Mouse (Mus musculus) limb, embryonic 15.5 days (tissue): Measurements from ENCODE around the gene Tnnc2. TPM values are rescaled to one million over a fixed set of nuclear protein-coding genes. Genes with fewer than 3 reads are reported as not detected.

ENCODE experiments used
- ATAC-seq: fragments of 200-750 bp; cut with Nextera tagmentation; 2 replicates; pipeline ENCODE4 v1.8.0; 2017; ENCODE audit warnings: low read depth, moderate TSS enrichment; ENCODE audit not compliant: insufficient number of reproducible peaks, low FRiP score, low TSS enrichment
- H3K27ac ChIP-seq: fragments of 300-500 bp; sonication (generic); 2 replicates; pipeline ENCODE4 v1.5.1; 2015; ENCODE audit warnings: moderate library complexity, mild to moderate bottlenecking, inconsistent platforms
- H3K27me3 ChIP-seq: fragments of 300-500 bp; sonication (generic); 2 replicates; pipeline ENCODE4 v1.6.1; 2015; ENCODE audit warnings: inconsistent platforms
- H3K36me3 ChIP-seq: fragments of 300-500 bp; sonication (generic); 2 replicates; pipeline ENCODE4 v1.6.1; 2015; ENCODE audit warnings: inconsistent platforms
- H3K4me1 ChIP-seq: fragments of 300-500 bp; sonication (generic); 2 replicates; pipeline ENCODE4 v1.6.1; 2015; ENCODE audit warnings: inconsistent platforms
- H3K4me2 ChIP-seq: fragments of 300-500 bp; sonication (generic); 2 replicates; pipeline ENCODE4 v1.6.1; 2015; ENCODE audit warnings: mild to moderate bottlenecking, inconsistent platforms
- H3K4me3 ChIP-seq: fragments of 300-500 bp; sonication (generic); 2 replicates; pipeline ENCODE4 v1.5.1; 2015; ENCODE audit warnings: mild to moderate bottlenecking, inconsistent platforms
- H3K9ac ChIP-seq: fragments of 300-500 bp; sonication (generic); 2 replicates; pipeline ENCODE4 v1.6.1; 2015; ENCODE audit warnings: inconsistent platforms
- H3K9me3 ChIP-seq: fragments of 300-500 bp; sonication (generic); 2 replicates; pipeline ENCODE4 v1.6.1; 2016; ENCODE audit warnings: inconsistent platforms
- WGBS: fragments of 180-500 bp; shearing (Covaris S2); methylation state at CpG from one replicate; pipeline ENCODE4 v1.1.7; 2015; 5-methylcytosine and 5-hydroxymethylcytosine counted together
- polyA plus RNA-seq: library from polyadenylated mRNA; unstranded; fragments of >200 nt; fragmentation: Nextera tagmentation; extraction: Ambion mirVana; gene quantifications from 2 replicates; pipeline ENCODE4 v1.2.1, GENCODE M21; 2015

The Tnnc2 gene
- polyA plus RNA-seq, 1 experiment from 2014 or later: 350 TPM

DNA sequence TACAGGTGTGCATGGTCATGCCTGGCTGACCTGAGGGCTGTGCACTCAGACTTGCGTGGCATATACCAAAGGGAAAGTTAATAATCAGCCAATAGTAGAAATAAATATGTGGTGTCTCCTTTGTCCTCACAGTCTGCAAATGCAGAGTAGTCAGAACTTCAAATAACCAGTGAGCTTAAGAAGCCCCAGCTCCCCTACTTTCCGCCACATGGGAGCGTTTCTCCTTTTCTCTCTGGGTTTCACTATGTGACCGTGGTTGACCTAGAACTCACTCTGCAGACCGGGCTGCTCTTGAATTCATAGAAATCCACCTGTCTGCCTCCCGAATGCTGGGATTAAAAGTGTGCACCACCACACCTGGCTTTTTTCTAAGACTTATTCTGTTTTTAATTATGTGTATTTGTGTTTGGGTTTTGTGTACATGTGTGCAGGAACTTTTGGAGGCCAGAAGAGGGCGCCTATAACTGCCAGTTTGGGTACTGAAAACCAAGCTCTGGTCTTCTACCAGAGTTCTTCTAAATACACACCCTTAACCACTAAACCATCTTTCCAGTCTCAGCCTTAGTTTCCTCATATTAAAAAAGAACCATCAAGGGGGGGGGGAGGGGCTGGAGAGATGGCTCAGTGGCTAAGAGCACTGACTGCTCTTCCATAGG lies 4.3 kb upstream of the Tnnc2 start:
- H3K4me2 ChIP-seq: no peak overlapping the region
- peaks cover 7% of the 10 kb centered on the region; the same call in 1 of the 2 replicates for H3K36me3 ChIP-seq
- H3K4me1 ChIP-seq: peaks cover 27% of the 10 kb centered on the region
- H3K9ac ChIP-seq: no peak overlapping the region
- ATAC-seq: no peak
- no peak overlapping the region for H3K27ac ChIP-seq
- 78% methylated on average over 7 of the region's 7 CpGs for WGBS
- no peaks in the 10 kb centered on the region for H3K9me3 ChIP-seq
- no peak overlapping the region for H3K4me3 ChIP-seq
- H3K27me3 ChIP-seq: no peaks in the 10 kb centered on the region

DNA sequence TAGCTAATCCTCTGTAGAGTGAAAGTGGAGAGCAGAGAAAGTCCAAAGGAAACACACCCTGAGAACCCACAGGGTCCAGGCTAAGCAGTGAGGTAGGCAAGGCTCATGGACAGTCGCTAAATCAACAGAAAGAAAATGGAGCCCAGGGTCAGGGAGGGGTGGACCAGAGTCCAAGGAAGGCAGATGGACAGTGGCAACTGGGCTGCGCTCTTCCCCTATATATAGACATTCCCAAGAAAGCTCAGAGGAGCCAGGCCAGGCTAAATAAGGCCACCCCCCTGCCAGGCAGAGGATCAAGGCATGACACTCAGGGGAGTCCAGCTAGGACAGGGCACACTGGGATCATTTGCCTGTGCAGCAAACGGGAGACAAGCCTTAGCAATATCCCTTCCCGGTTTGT lies 2.1 kb upstream of the Tnnc2 start:
- H3K4me3 ChIP-seq: no peak overlapping the region
- H3K9me3 ChIP-seq: no peaks in the 10 kb centered on the region
- no peaks in the 10 kb centered on the region for H3K27me3 ChIP-seq
- H3K27ac ChIP-seq: no peak overlapping the region
- no peaks in the 10 kb centered on the region for H3K36me3 ChIP-seq
- no peak overlapping the region for H3K9ac ChIP-seq
- peaks cover 10% of the 10 kb centered on the region for H3K4me1 ChIP-seq
- no peak for ATAC-seq
- H3K4me2 ChIP-seq: no peak overlapping the region
- 61% methylated on average over 4 of the region's 4 CpGs for WGBS

DNA sequence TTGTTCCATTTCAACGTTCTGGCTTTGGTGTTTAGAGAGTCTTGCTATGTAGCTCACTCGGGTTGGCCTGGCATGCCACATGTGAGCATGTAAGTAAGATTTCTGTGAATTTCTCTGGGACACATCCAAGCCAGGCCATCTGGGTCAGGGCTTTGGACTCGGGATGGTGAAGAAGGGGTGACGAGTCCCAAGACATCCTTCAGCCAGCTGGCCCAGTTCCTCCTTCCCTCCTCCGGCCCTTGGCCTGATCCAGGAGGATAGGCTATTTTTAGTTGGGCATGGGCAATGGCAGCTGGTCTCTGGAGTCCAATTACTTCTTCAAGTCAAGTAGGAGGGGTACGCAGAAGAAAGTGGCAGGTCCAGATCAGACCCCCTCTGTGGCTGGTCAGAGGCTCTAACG lies 958 bp downstream of the Tnnc2 start:
- Histone ChIP-seq H3K27ac (no peak overlapping the region), H3K4me2 (no peak overlapping the region), H3K36me3 (no peaks in the 10 kb centered on the region), H3K4me3 (no peak overlapping the region), H3K27me3 (no peaks in the 10 kb centered on the region), H3K9me3 (no peaks in the 10 kb centered on the region), H3K4me1 (no peaks in the 10 kb centered on the region), H3K9ac (no peak overlapping the region)
- WGBS: 79% methylated on average over 7 of the region's 7 CpGs
- no peak for ATAC-seq

DNA sequence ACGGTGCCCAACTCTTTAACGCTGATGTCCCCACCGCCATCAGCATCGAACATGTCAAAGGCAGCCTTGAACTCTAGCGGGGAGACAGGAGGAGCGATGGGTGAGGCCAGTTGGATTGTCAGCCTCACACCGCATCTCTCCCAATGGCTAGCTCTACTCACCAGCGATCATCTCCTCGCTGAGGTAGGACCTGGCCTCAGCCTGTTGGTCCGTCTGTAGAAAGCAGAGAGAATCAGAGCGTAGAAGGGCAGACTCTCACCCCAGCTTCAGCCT lies 1.8 kb downstream of the Tnnc2 start:
- no peaks in the 10 kb centered on the region for H3K27me3 ChIP-seq
- no peak for ATAC-seq

DNA sequence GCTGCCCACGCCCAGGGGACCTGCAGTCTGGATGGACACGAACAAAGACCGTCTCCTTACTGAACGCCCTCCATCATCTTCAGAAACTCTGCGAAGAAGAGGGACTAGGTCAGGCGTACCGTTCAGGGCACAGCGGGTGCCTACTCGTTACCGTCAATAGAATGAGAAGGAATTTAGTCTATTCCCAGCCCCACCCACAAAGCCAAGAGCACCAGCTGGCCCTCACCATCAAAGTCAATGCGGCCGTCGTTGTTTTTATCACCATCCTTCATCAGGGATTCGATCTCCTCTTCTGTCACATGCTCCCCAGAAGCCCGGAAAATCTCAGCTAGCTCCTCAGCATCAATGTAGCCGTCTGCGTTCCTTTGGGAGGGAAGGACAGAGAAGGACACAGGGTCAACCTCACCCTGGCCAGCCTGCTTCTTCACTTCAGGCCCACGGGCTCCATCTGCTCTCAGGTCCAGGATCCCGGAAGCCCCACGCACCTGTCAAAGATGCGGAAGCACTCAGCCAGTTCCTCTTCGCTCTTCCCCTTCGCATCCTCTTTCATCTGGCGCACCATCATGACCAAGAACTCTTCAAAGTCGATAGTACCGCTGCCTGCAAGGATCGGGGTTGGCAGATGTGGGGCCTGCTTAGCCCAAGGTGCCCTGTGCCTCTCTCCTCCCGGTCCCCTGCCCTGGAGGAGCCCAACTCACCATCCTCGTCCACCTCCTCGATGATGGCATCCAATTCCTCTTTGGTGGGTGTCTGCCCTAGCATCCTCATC lies 2.3 kb downstream of the Tnnc2 start:
- H3K4me1 ChIP-seq: no peaks in the 10 kb centered on the region
- no peaks in the 10 kb centered on the region for H3K9me3 ChIP-seq
- no peak overlapping the region for H3K9ac ChIP-seq
- no peak for ATAC-seq
- no peak overlapping the region for H3K4me2 ChIP-seq
- 81% methylated on average over 30 of the region's 30 CpGs for WGBS
- peaks cover 6% of the 10 kb centered on the region; the same call in 1 of the 2 replicates for H3K36me3 ChIP-seq
- H3K4me3 ChIP-seq: no peak overlapping the region
- no peak overlapping the region for H3K27ac ChIP-seq
- H3K27me3 ChIP-seq: no peaks in the 10 kb centered on the region

More for the DNA sequence above, 1.8 kb downstream of the Tnnc2 start:
- Histone ChIP-seq H3K4me2 (no peak overlapping the region), H3K36me3 (peaks cover 4% of the 10 kb centered on the region; the same call in 1 of the 2 replicates), H3K27ac (no peak overlapping the region), H3K4me1 (no peaks in the 10 kb centered on the region), H3K9me3 (no peaks in the 10 kb centered on the region), H3K9ac (no peak overlapping the region), H3K4me3 (no peak overlapping the region)
- 88% methylated on average over 11 of the region's 11 CpGs for WGBS

DNA sequence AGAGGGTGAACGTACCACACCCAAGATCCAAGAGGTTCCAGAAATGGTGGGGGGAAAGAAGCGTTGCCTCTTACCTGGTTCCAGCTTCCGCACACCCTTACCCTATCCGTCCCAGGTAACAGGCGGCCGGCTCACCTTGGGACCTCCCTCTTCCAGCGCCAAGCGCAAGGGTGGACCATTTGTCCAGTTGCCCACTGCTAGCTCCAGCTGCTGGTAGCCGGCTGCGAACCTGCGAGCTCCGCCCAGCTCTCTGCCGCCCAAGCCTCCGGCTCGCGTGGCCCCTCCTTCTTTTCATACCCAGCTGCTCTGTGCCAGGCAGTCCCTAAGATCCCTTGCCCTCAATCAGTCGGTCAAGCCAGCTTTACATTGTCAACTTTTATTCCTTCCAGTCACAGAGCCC lies 3.0 kb downstream of the Tnnc2 start:
- H3K27ac ChIP-seq: no peak overlapping the region
- H3K36me3 ChIP-seq: peaks cover 12% of the 10 kb centered on the region; the same call in 1 of the 2 replicates
- H3K27me3 ChIP-seq: no peaks in the 10 kb centered on the region
- no peak overlapping the region for H3K4me2 ChIP-seq
- no peak for ATAC-seq
- no peaks in the 10 kb centered on the region for H3K9me3 ChIP-seq
- H3K4me1 ChIP-seq: peaks cover 6% of the 10 kb centered on the region
- 62% methylated on average over 17 of the region's 17 CpGs for WGBS
- H3K4me3 ChIP-seq: no peak overlapping the region
- no peak overlapping the region for H3K9ac ChIP-seq

DNA sequence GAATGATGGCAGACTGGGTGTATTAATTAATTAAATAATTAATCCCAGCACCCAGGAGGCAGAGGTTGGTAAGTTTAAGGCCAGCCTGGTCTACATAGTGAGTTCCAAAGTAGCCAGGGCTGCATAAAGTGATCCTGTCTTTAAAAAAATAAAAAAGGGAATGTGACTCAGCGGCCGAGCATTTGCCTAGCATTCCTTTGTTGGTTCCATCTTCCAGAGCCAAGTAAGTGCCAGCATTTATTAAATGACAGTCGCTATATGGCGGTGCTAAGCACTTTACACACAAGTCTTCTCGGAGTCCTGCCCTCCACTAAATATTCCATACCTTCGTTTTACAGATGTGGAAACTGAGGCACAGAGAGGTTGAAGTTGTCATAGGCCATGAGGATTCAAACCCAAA lies 3.6 kb downstream of the Tnnc2 start:
- WGBS: 89% methylated on average over 6 of the region's 6 CpGs

DNA sequence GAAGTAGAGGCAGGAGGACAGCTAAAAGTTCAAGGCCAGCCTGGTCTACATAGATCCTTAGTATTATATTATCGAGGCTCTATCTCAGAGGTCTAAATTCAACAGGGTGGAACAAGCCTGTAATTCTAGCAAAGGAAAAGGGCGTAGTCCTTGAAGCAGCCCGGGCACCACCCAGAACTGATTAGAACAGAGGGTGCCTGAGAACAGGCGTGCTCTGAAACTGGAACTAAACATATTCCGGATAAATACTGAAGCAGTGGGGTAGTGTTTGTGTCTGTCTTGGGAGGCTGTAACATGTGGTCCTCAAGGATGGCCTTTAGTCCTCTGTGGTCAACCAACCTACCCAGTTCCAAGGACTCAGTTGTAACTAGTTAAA lies 5.8 kb downstream of the Tnnc2 start:
- Histone ChIP-seq H3K4me3 (no peak overlapping the region), H3K27me3 (no peaks in the 10 kb centered on the region), H3K9ac (no peak overlapping the region), H3K4me1 (peaks cover 26% of the 10 kb centered on the region), H3K36me3 (peaks cover 16% of the 10 kb centered on the region; the same call in 1 of the 2 replicates), H3K9me3 (no peaks in the 10 kb centered on the region), H3K4me2 (no peak overlapping the region), H3K27ac (peak overlapping the region; percentile 8; the same call in 1 of the 2 replicates)
- 82% methylated on average over 5 of the region's 5 CpGs for WGBS
- no peak for ATAC-seq

More for the DNA sequence above, 3.6 kb downstream of the Tnnc2 start:
- no peak overlapping the region for H3K9ac ChIP-seq
- H3K9me3 ChIP-seq: no peaks in the 10 kb centered on the region
- H3K27ac ChIP-seq: no peak overlapping the region
- H3K4me1 ChIP-seq: peaks cover 12% of the 10 kb centered on the region
- no peak overlapping the region for H3K4me2 ChIP-seq
- ATAC-seq: no peak
- H3K36me3 ChIP-seq: peaks cover 16% of the 10 kb centered on the region; the same call in 1 of the 2 replicates
- no peak overlapping the region for H3K4me3 ChIP-seq
- H3K27me3 ChIP-seq: no peaks in the 10 kb centered on the region

DNA sequence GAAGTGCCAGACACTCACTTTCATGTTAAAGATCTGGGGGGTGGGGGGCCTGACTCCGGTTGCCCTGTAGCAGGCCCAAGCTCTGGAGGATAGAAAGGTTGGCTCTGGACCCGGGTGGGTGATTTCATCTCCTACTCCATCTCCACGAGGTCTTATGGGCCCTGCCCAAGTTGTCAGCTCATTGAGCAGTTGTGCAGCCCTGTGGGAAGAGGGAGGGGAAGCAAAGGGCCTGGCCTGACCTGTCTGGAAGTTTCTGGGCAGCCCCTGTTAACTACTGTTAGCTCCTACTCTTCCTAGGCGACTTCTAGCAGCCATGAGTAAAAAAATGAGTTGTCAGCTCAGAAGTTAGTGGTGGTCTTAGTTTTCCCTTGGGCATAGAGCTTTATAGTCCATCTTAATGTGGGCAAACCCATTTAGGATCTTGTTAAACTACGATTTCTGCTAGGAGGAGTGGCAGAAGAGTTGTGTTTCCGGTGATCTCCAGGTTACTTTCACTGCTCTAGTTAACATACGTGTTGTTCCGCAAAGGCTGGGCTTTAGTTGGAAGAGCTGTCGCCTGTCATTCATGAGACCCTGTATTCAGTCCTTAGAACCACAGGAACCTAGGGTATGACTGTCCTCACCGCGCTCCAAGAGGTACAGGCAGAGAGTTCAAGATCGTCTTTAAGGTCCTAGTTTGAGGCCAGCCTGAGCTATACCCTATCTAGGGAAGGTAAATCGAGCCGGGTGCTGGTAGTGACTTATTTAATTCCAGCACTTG lies 6.4 kb downstream of the Tnnc2 start:
- no peaks in the 10 kb centered on the region for H3K9me3 ChIP-seq
- H3K4me3 ChIP-seq: no peak overlapping the region
- 74% methylated on average over 14 of the region's 14 CpGs for WGBS
- H3K4me2 ChIP-seq: no peak overlapping the region
- no peak for ATAC-seq
- H3K4me1 ChIP-seq: peaks cover 26% of the 10 kb centered on the region
- H3K27me3 ChIP-seq: no peaks in the 10 kb centered on the region
- H3K27ac ChIP-seq: peak overlapping the region; percentile 8; the same call in 1 of the 2 replicates
- H3K36me3 ChIP-seq: peaks cover 17% of the 10 kb centered on the region; the same call in 1 of the 2 replicates
- H3K9ac ChIP-seq: no peak overlapping the region

DNA sequence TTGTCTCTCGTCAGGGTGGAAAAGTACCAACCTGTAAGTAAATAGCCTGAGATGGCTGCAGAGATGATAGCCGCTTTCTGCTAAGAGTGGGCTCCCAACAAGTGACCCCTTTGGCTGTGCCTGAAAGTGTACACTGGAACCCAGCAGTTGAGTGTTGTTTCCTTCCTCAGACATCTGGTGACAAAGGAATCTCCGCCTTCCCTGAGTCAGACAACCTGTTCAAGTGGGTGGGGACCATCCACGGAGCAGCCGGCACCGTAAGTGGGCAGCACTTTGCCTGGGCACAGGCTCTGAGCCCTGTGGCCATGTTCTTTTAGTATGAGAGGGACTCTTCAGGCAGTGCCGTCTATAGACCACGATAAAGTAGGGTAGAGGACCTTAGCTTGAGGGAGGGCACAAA lies 8.6 kb downstream of the Tnnc2 start:
- peak overlapping the region; percentile 94 for H3K4me2 ChIP-seq
- peaks cover 40% of the 10 kb centered on the region for H3K36me3 ChIP-seq
- no peaks in the 10 kb centered on the region for H3K27me3 ChIP-seq
- peaks cover 26% of the 10 kb centered on the region for H3K4me1 ChIP-seq
- WGBS: 71% methylated on average over 8 of the region's 8 CpGs
- H3K4me3 ChIP-seq: peak overlapping the region; percentile 88
- no peak overlapping the region for H3K27ac ChIP-seq
- 0 out of 2 replicates have a peak overlapping the region, but pooled peaks have one; percentile 2 for H3K9ac ChIP-seq
- no peak for ATAC-seq
- H3K9me3 ChIP-seq: no peaks in the 10 kb centered on the region

DNA sequence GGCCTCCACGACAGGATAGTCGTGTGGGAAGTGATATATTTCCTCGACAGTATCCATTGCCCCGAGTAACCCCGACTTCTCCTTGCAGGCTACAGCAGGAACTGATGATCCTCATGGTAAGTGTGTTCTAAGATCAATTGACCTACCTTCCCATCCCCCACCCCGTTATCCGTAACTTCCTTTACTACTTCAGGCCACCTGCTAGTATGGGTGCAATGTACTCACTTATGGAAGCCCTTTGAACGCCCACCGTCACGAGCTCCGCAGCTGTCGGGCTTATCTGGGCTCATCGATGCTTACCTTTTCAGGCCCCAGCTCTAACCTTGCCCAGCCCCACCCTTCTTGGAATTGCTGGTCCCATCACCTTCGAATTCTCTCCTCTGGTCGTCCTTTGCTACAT lies 9.5 kb downstream of the Tnnc2 start:
- Histone ChIP-seq H3K9ac (peak overlapping the region; percentile 72), H3K4me2 (peak overlapping the region; percentile 94), H3K4me3 (peak overlapping the region; percentile 88), H3K27me3 (no peaks in the 10 kb centered on the region), H3K4me1 (peaks cover 26% of the 10 kb centered on the region), H3K36me3 (peaks cover 48% of the 10 kb centered on the region), H3K27ac (peak overlapping the region; percentile 43; the same call in 1 of the 2 replicates), H3K9me3 (no peaks in the 10 kb centered on the region)
- no peak for ATAC-seq
- WGBS: 2% methylated on average over 15 of the region's 15 CpGs
